Mouse (Mus musculus): ENCODE measurements at regions not wholly inside any gene's neighbourhood (a gene's known extent, or its start where the extent isn't known, plus 50 kb on each side); places are given as distances from the start of the nearest gene placed in this dataset.
"Not testable (repeated sequence)": the region's sequence is repeated elsewhere in the genome, so short reads cannot be mapped to it uniquely, and the experiment has no call there.

DNA sequence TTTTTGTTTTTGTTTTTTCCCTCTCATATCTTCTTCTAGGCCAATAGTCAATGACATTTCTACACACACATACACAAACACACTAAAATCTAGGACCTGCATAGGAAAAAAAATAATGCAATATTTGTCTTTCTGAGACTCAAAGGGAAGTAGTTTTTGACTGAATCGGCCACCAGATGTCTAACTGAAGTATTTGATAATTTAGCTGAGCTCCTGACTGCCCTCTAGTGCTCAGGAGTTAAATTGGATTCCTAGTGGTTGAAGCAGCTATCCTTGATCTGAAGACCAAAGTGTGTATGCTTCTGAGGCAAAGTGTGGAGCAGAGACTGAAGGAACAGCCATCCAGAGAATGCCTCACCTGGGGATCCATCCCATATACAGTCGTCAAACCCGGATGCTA is 672.2 kb downstream of the Dad1 start:
- TF ChIP-seq CTCF, POLR2A (IDR thresholded peaks at IDR 0.05; ENCODE audit: insufficient read depth, low read depth, low read length): not testable (repeated sequence)

Data from olfactory bulb, adult 2 months (tissue).